Mouse (Mus musculus) erythroblast, embryonic 14.5 days (primary cell): Measurements from ENCODE around the gene Stx11.

Source experiments
- GATA1 ChIP-seq: IDR thresholded peaks from 2 replicates; pipeline ENCODE4 v1.6.1; 2012; ENCODE audit warnings: low read length, inconsistent platforms, mixed read lengths
- TAL1 ChIP-seq: IDR thresholded peaks from 3 replicates; pipeline ENCODE4 v1.6.1; 2012; ENCODE audit warnings: low read length, inconsistent platforms, mixed read lengths

DNA sequence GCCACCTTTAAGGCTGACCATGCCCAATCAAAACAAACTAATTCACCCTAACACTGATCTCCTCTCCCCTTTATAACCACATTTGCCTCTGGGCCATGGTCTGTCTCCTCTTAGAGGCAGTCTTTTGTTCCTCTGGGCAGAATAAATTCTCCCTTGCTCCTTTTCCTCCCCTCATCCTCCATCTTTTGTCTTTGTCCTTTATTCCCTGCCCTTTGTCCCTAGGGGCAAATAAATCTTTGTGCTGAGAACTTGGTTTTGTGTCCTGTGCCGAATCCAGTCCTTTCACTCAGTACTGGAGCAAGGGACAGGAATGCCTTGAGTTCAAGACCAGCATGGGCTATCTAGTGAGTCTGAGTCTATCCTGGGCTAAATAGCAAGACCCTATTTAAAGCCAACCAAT is 46.5 kb downstream of the Stx11 start:
- no peak for TF ChIP-seq GATA1
- no peak for TF ChIP-seq TAL1
